Mouse (Mus musculus) lung, adult 2 months (tissue): ENCODE measurements around the gene Syne3.

ENCODE experiments used
- CTCF ChIP-seq: fragments of 200-500 bp; IDR thresholded peaks from 2 replicates; pipeline ENCODE4 v1.5.1; 2011; ENCODE audit warnings: mild to moderate bottlenecking, low read length, control low read depth; ENCODE audit not compliant: insufficient read depth
- POLR2A ChIP-seq: fragments of 200-500 bp; IDR thresholded peaks from 2 replicates; pipeline ENCODE4 v1.6.1; 2011; ENCODE audit warnings: low read depth, mild to moderate bottlenecking, control low read depth, low read length, borderline replicate concordance; ENCODE audit errors: extremely low read depth

DNA sequence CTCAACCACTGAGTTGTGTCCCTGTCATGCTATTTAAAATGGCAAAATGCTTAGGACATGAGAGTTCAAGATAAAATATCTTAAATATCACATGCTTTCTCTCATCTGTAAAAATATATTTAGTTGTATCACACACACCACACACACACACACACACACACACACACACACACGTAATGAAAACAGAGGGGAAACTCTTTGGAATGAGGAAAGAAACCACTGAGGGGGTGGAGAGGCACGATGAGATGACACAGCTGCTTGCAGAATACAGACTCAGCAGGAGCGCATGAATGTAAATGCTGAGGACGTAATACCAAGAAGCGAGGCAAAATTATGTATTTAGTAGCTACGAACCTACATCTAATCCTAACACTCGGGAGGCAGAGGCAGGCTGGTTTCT is 32.7 kb downstream of the Syne3 start:
- no peak for TF ChIP-seq CTCF
- no peak for TF ChIP-seq POLR2A
